Mouse (Mus musculus) E14TG2a.4 (cell line): ENCODE measurements at regions not wholly inside any gene's neighbourhood (a gene's known extent, or its start where the extent isn't known, plus 50 kb on each side); places are given as distances from the start of the nearest gene placed in this dataset.

Experiments used
- CTCF ChIP-seq: conservative IDR thresholded peaks from 2 replicates; pipeline ENCODE4 v1.5.1; 2014; ENCODE audit warnings: low read length
- NANOG ChIP-seq: IDR thresholded peaks from 2 replicates; pipeline ENCODE4 v1.6.1; 2014; ENCODE audit warnings: borderline replicate concordance, low read length, mixed read lengths
- POU5F1 ChIP-seq: IDR thresholded peaks from 2 replicates; pipeline ENCODE4 v1.6.1; 2014; ENCODE audit warnings: low read length, borderline replicate concordance

GRCm38 (mm10) chr2:137953144-137953543 is 303.2 kb upstream of the Btbd3 start:
- TF ChIP-seq CTCF (no peak), NANOG (no peak), POU5F1 (no peak)
